Mouse (Mus musculus): Measurements from ENCODE around the gene Lhfp. TPM values are rescaled to one million over a fixed set of nuclear protein-coding genes. Genes with fewer than 3 reads are reported as not detected.
"Not testable (repeated sequence)": the region's sequence is repeated elsewhere in the genome, so short reads cannot be mapped to it uniquely, and the experiment has no call there.

The Lhfp gene
- polyA plus RNA-seq, 1 experiment from 2014 or later = 39.9 TPM

DNA sequence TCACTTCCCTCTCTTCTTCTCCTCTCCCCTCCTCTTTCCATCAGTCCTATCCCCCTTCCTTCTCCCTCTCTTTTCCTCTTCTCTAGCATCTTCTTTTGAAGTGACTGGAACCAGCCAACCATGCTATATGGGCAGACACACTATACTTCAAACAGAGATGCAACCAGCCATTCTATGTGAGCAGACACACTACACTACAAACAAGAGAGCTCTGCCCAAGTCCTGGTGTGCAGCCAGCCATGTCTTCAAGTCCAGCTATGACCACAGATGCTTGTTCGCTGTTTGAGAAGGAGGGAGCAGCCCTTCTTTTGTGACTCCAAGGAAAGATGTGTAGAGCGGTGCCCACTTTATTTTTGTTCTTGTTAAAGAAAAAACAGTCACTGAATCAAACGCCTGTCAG, 231.9 kb downstream of the Lhfp start:
- no peaks in the 10 kb centered on the region for H3K36me3 ChIP-seq (ENCODE audit: control insufficient read depth, insufficient read depth, low read length)
- H3K4me2 ChIP-seq (ENCODE audit: low read length) = no peak overlapping the region
- H3K9ac ChIP-seq (ENCODE audit: low read length) = no peak overlapping the region
- ATAC-seq (replicated peaks; ENCODE audit: low FRiP score, low TSS enrichment, low read depth) (no peak), DNase-seq (ENCODE audit: low spot score) (no peak)
- no peaks in the 10 kb centered on the region for H3K4me1 ChIP-seq (replicated peaks; ENCODE audit: control insufficient read depth, insufficient read depth, low read length)
- no peak overlapping the region for H3K4me3 ChIP-seq (ENCODE audit: low read depth, low read length)
- no peak overlapping the region for H3K27ac ChIP-seq (ENCODE audit: low read depth)
- 95% methylated on average over 3 of the region's 3 CpGs for WGBS
- no peaks in the 10 kb centered on the region for H3K27me3 ChIP-seq (replicated peaks; ENCODE audit: control insufficient read depth, insufficient read depth, low read length)
- no peaks in the 10 kb centered on the region for H3K9me3 ChIP-seq (ENCODE audit: control insufficient read depth, low read length)

DNA sequence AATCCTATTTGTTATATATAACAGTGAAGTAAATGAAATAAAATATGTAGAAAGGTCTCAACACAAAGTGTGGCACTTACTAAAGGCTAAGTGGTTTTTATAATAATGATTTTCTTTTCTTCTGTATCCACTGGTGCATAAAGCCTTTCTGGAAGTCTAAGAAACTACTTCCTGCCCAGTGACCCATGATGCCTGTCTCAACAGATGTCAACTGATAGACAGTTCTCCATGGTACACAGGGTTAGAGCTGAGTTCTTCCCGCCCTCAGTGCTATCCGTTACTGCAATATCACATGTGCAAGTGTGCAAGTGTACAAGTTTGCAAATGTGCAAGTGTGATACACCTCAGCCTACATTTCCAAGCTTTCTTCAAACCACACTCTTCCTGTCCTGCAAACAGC, 236.7 kb downstream of the Lhfp start:
- Histone ChIP-seq H3K4me1 (replicated peaks; ENCODE audit: control insufficient read depth, insufficient read depth, low read length) (no peaks in the 10 kb centered on the region), H3K9me3 (ENCODE audit: control insufficient read depth, low read length) (no peaks in the 10 kb centered on the region), H3K36me3 (ENCODE audit: control insufficient read depth, insufficient read depth, low read length) (no peaks in the 10 kb centered on the region), H3K27ac (ENCODE audit: low read depth) (no peak overlapping the region), H3K4me2 (ENCODE audit: low read length) (no peak overlapping the region), H3K9ac (ENCODE audit: low read length) (no peak overlapping the region), H3K4me3 (ENCODE audit: low read depth, low read length) (no peak overlapping the region), H3K27me3 (replicated peaks; ENCODE audit: control insufficient read depth, insufficient read depth, low read length) (no peaks in the 10 kb centered on the region)
- DNase-seq (ENCODE audit: low spot score) (no peak), ATAC-seq (replicated peaks; ENCODE audit: low FRiP score, low TSS enrichment, low read depth) (no peak)
- WGBS = 91% methylated on average over 2 of the region's 2 CpGs

DNA sequence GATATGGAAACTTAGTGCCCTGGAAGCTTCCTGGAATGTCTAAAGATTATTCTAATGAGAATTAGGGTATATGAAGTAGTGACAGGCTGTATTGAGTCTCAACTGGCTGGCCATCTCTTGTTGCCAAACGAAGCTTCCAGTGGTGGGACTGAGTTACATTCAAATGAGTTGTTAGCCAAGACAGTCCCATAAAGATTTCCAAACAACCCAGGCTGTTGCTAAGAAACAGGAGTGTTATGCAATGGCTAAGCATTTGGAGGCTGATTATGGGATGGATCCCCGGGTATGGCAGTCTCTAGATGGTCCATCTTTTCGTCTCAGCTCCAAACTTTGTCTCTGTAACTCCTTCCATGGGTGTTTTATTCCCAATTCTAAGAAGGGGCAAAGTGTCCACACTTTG, 240.7 kb downstream of the Lhfp start:
- not testable (repeated sequence) for H3K4me2 ChIP-seq (ENCODE audit: low read length); H3K27me3 ChIP-seq (replicated peaks; ENCODE audit: control insufficient read depth, insufficient read depth, low read length); H3K9me3 ChIP-seq (ENCODE audit: control insufficient read depth, low read length); H3K4me3 ChIP-seq (ENCODE audit: low read depth, low read length); DNase-seq (ENCODE audit: low spot score); H3K27ac ChIP-seq (ENCODE audit: low read depth); H3K36me3 ChIP-seq (ENCODE audit: control insufficient read depth, insufficient read depth, low read length); H3K9ac ChIP-seq (ENCODE audit: low read length); ATAC-seq (replicated peaks; ENCODE audit: low FRiP score, low TSS enrichment, low read depth); H3K4me1 ChIP-seq (replicated peaks; ENCODE audit: control insufficient read depth, insufficient read depth, low read length)
- 82% methylated on average over 3 of the region's 3 CpGs for WGBS

DNA sequence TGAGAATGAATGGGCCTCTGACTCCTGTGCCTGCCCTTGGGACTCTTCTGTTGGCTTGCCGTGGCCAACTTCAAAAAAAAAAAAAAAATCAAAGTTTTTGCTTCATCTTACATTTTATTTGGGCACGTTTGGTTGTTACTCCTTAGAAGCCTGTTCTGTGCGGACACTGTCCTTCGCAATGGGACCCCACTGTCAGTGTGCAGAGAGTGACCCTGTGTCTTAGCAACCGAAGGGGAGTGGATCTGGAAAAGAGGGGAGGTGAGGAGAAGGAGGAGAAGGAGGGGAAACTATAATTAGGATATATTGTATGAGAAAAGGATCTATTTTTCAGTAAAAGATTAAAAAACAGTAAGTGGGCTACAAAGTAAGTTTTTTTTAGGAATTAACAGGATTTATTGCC, 242.7 kb downstream of the Lhfp start:
- no peaks in the 10 kb centered on the region for H3K27me3 ChIP-seq (replicated peaks; ENCODE audit: control insufficient read depth, insufficient read depth, low read length)
- 86% methylated on average over 5 of the region's 5 CpGs for WGBS

DNA sequence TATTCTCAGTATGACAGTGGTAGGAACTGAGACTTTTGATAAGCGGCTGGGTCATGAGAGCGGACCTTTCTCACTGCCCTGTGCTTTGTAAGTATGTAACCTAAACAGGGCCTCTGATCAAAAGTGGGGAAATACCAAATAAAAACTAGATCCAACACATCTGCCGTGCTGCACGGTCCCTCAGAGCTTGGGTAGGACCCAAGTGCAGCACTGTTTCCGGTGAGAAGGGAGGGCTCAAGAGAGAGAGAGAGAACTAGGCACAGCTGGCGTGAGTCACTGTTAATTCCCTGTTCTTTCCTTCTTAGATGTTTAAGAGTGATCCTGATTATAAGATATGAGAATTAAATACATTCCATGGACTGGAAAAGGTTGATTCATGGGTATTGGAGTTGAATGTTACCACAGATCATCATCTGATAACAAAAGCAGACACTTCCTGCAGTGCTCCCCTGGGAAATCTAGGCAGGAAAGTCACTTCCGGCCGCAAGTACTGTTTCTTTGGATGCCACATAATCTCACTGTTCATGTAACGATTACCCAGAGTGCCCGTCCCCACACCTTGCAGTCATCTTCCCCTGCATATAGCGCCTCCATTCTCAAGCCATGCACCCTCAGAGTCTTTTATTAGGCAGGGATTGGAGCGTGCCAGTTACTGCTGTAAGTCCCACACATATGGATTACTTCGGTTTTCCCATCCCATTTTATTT, 243.3 kb downstream of the Lhfp start:
- Histone ChIP-seq H3K27me3 (replicated peaks; ENCODE audit: control insufficient read depth, insufficient read depth, low read length) (no peaks in the 10 kb centered on the region), H3K9me3 (ENCODE audit: control insufficient read depth, low read length) (no peaks in the 10 kb centered on the region), H3K9ac (ENCODE audit: low read length) (no peak overlapping the region), H3K4me2 (ENCODE audit: low read length) (no peak overlapping the region), H3K4me1 (replicated peaks; ENCODE audit: control insufficient read depth, insufficient read depth, low read length) (peaks cover 4% of the 10 kb centered on the region), H3K36me3 (ENCODE audit: control insufficient read depth, insufficient read depth, low read length) (no peaks in the 10 kb centered on the region), H3K27ac (ENCODE audit: low read depth) (no peak overlapping the region), H3K4me3 (ENCODE audit: low read depth, low read length) (no peak overlapping the region)
- ATAC-seq (replicated peaks; ENCODE audit: low FRiP score, low TSS enrichment, low read depth) (no peak), DNase-seq (ENCODE audit: low spot score) (peak; percentile 45)
- WGBS = 70% methylated on average over 13 of the region's 13 CpGs

More for the DNA sequence above, 242.7 kb downstream of the Lhfp start:
- no peak for DNase-seq (ENCODE audit: low spot score)
- Histone ChIP-seq H3K27ac (ENCODE audit: low read depth) (no peak overlapping the region), H3K36me3 (ENCODE audit: control insufficient read depth, insufficient read depth, low read length) (no peaks in the 10 kb centered on the region), H3K4me3 (ENCODE audit: low read depth, low read length) (no peak overlapping the region), H3K9ac (ENCODE audit: low read length) (no peak overlapping the region), H3K9me3 (ENCODE audit: control insufficient read depth, low read length) (no peaks in the 10 kb centered on the region), H3K4me1 (replicated peaks; ENCODE audit: control insufficient read depth, insufficient read depth, low read length) (no peaks in the 10 kb centered on the region), H3K4me2 (ENCODE audit: low read length) (no peak overlapping the region)
- ATAC-seq (replicated peaks; ENCODE audit: low FRiP score, low TSS enrichment, low read depth) = no peak

DNA sequence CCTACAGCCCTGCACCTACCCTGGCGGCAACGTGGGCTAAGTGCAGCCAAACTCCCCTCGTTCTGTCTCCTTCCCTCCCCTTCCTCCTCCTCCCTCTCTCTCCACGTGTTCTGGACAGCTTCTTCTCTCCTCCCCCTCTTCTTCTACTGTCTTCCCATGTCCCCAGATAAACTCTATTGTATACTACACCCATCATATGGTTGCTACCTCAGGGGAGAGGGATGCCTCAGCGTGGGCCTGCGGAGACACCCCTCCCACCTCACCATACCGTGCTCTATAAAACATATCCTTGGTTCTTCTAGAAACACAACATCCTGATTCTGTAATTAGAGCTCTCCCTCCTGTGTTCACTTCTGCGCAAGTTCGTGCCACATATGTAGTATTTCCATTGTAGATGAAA, 247.3 kb downstream of the Lhfp start:
- no peak overlapping the region for H3K9ac ChIP-seq (ENCODE audit: low read length)
- H3K9me3 ChIP-seq (ENCODE audit: control insufficient read depth, low read length) = 0 out of 2 replicates have a peak, but pooled peaks cover 4% of the 10 kb centered on the region
- no peak for DNase-seq (ENCODE audit: low spot score)
- H3K4me2 ChIP-seq (ENCODE audit: low read length) = no peak overlapping the region
- H3K4me3 ChIP-seq (ENCODE audit: low read depth, low read length) = no peak overlapping the region
- H3K36me3 ChIP-seq (ENCODE audit: control insufficient read depth, insufficient read depth, low read length) = no peaks in the 10 kb centered on the region
- peaks cover 15% of the 10 kb centered on the region for H3K4me1 ChIP-seq (replicated peaks; ENCODE audit: control insufficient read depth, insufficient read depth, low read length)
- H3K27ac ChIP-seq (ENCODE audit: low read depth) = no peak overlapping the region
- WGBS = 52% methylated on average over 9 of the region's 9 CpGs
- ATAC-seq (replicated peaks; ENCODE audit: low FRiP score, low TSS enrichment, low read depth) = no peak
- H3K27me3 ChIP-seq (replicated peaks; ENCODE audit: control insufficient read depth, insufficient read depth, low read length) = no peaks in the 10 kb centered on the region

DNA sequence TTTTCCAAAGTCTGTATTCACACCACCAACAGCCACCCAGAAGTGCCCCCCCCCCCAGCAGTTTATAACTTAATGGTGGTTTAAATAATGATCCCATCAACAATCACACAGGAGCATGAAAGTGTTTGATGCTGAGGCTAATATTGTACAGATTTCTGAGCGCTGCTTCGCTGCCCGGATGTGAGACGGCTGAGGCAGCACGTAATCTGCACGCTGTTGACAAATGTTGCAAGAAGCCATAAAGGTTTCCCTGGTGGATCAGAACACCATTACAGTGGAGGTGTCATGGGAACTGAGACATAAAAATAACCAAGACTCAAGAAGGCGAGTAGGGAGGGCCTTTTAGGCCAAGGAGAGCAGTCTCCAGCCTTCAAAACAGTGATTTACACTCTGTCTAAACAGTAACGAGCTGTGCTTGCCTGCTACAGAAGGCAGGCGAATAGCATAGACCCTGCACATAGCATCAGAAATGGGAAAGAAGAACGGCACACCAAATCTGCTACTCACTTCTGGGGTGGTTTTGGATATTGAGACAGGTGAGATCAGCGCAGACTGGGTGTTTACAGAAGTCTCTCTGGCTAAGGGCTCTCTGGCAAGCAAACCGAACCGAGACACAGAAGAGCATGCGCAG, 248.4 kb downstream of the Lhfp start:
- no peak overlapping the region for H3K4me2 ChIP-seq (ENCODE audit: low read length)
- 46% methylated on average over 14 of the region's 14 CpGs for WGBS
- no peaks in the 10 kb centered on the region for H3K27me3 ChIP-seq (replicated peaks; ENCODE audit: control insufficient read depth, insufficient read depth, low read length)
- H3K9me3 ChIP-seq (ENCODE audit: control insufficient read depth, low read length) = 0 out of 2 replicates have a peak, but pooled peaks cover 4% of the 10 kb centered on the region
- ATAC-seq (replicated peaks; ENCODE audit: low FRiP score, low TSS enrichment, low read depth) (no peak), DNase-seq (ENCODE audit: low spot score) (no peak)
- H3K4me1 ChIP-seq (replicated peaks; ENCODE audit: control insufficient read depth, insufficient read depth, low read length) = peaks cover 15% of the 10 kb centered on the region
- no peak overlapping the region for H3K27ac ChIP-seq (ENCODE audit: low read depth)
- H3K4me3 ChIP-seq (ENCODE audit: low read depth, low read length) = no peak overlapping the region
- H3K9ac ChIP-seq (ENCODE audit: low read length) = no peak overlapping the region
- no peaks in the 10 kb centered on the region for H3K36me3 ChIP-seq (ENCODE audit: control insufficient read depth, insufficient read depth, low read length)

DNA sequence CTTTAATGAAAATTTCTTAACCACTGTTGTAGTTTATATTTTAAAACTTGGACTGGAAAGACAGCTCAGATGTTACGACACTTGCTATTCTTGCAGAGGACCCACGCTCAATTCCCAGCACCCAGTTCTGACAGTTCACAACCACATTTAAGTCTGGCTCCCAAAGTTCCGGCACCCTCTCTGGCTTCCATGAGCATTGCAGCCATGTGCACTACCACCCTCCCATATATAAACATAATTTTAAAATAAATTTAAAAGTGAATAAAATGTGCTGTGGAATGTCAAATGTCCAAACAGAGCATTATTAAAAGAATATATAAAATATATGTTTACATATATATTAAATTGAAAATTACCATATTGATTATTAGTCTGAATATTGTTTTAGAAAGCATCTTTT, 249.9 kb downstream of the Lhfp start:
- ATAC-seq (replicated peaks; ENCODE audit: low FRiP score, low TSS enrichment, low read depth) (no peak), DNase-seq (ENCODE audit: low spot score) (no peak)
- Histone ChIP-seq H3K9ac (ENCODE audit: low read length) (no peak overlapping the region), H3K9me3 (ENCODE audit: control insufficient read depth, low read length) (0 out of 2 replicates have a peak, but pooled peaks cover 4% of the 10 kb centered on the region), H3K4me3 (ENCODE audit: low read depth, low read length) (no peak overlapping the region), H3K27me3 (replicated peaks; ENCODE audit: control insufficient read depth, insufficient read depth, low read length) (no peaks in the 10 kb centered on the region), H3K4me2 (ENCODE audit: low read length) (no peak overlapping the region), H3K36me3 (ENCODE audit: control insufficient read depth, insufficient read depth, low read length) (no peaks in the 10 kb centered on the region), H3K27ac (ENCODE audit: low read depth) (no peak overlapping the region), H3K4me1 (replicated peaks; ENCODE audit: control insufficient read depth, insufficient read depth, low read length) (peaks cover 15% of the 10 kb centered on the region)
- WGBS = 94% methylated on average over 3 of the region's 3 CpGs

DNA sequence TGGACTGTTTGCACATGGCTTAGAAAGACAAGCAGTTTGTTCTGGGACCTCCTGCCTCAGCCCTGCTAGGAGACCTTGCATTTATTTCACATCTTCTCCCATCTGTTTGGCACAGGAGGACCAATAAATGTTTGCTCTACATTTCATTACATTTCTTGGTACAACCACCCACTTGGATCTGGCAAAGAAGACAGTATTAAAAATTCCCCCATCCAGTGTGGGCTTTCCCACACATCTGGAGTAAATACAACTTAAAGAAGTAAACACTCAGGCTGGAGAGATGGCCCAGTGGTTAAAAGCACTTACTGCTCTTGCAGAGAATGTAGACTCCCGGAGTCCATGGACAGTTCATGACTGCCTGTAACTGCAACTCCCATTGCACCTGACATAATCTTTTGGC, 250.6 kb downstream of the Lhfp start:
- no peak overlapping the region for H3K4me3 ChIP-seq (ENCODE audit: low read depth, low read length)
- no peak overlapping the region for H3K9ac ChIP-seq (ENCODE audit: low read length)
- H3K9me3 ChIP-seq (ENCODE audit: control insufficient read depth, low read length) = 0 out of 2 replicates have a peak, but pooled peaks cover 4% of the 10 kb centered on the region
- no peak for DNase-seq (ENCODE audit: low spot score)
- no peak overlapping the region for H3K27ac ChIP-seq (ENCODE audit: low read depth)
- 50% methylated on average over 1 of the region's 1 CpGs for WGBS
- no peak for ATAC-seq (replicated peaks; ENCODE audit: low FRiP score, low TSS enrichment, low read depth)
- no peaks in the 10 kb centered on the region for H3K36me3 ChIP-seq (ENCODE audit: control insufficient read depth, insufficient read depth, low read length)
- H3K27me3 ChIP-seq (replicated peaks; ENCODE audit: control insufficient read depth, insufficient read depth, low read length) = no peaks in the 10 kb centered on the region
- peaks cover 15% of the 10 kb centered on the region for H3K4me1 ChIP-seq (replicated peaks; ENCODE audit: control insufficient read depth, insufficient read depth, low read length)
- no peak overlapping the region for H3K4me2 ChIP-seq (ENCODE audit: low read length)
